Mouse (Mus musculus): ENCODE results near the gene Stard3.

DNA sequence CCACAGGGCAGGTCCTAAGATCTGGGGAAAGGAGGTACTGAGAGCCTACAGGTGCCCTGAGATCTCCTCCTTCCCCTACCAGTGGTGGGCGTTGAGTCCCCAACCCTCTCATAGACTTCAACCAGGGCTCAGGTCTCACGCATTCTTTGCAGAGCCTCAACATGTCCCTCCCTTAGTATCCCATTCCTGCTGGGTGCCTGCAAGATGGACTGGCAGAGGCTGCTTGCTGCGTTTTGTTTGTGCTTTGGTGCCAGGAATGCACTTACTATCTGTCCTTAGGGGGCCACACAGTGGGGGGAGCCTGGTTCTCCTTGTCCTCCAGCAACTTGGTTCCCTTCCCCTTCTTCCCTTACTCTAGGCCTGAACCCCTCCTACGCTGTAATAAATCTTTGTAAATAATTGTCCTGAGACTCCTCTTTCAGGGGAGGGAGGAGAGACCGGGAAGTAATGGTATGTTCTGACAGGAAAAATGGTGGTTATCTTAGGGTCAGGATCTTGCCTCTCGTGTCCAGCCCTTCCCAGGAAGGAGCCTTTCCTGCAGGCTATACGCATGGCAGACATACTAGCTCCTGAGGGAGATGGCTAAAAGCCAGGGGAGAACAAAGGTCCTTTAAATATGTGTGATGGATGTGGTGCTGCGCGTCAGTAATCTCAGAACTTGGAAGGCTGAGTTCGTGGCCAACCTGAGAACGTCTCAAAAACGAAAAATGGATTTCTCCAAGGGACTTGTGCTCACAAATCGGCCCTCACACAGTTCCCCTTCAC lies 590 bp upstream of the Stard3 start:
- TF ChIP-seq POLR2A (IDR thresholded peaks at IDR 0.05; ENCODE audit: low read depth, low read length), result no peak
- no peak for TF ChIP-seq CTCF (IDR thresholded peaks at IDR 0.05; ENCODE audit: borderline replicate concordance, insufficient read depth, low read length)
